Mouse (Mus musculus): ENCODE results near the gene Etfbkmt. TPM values are rescaled to one million over a fixed set of nuclear protein-coding genes. Genes with fewer than 3 reads are reported as not detected.

Gene Etfbkmt
- polyA plus RNA-seq, 1 experiment, result not detected

GRCm38 (mm10) chr6:149101076-149101942 is 38.3 kb upstream of the Etfbkmt start, which contains the start of gene Dennd5b:
Dennd5b (minus strand) TSS chr6:149101680.
- TF ChIP-seq POLR2A (IDR thresholded peaks at IDR 0.05; ENCODE audit: insufficient read depth, low read depth, low read length) (peak; percentile 86), CTCF (IDR thresholded peaks at IDR 0.05; ENCODE audit: insufficient read depth, low read depth, low read length) (no peak)
- under 1% methylated on average over 124 of the region's 124 CpGs for WGBS
- Histone ChIP-seq H3K27ac (ENCODE audit: insufficient read depth, low read depth, low read length) (peak within 1 kb of the TSS; percentile 97), H3K4me1 (ENCODE audit: control insufficient read depth, insufficient read depth, low read length) (no peaks in the 10 kb centered on the region), H3K4me3 (ENCODE audit: insufficient read depth, low read depth, low read length) (peak within 1 kb of the TSS; percentile 69)

- WGBS, result 8% methylated on average over 7 of the region's 7 CpGs
These were observed 37.8 kb upstream of the Etfbkmt start for GRCm38 (mm10) chr6:149101943-149102243.

DNA sequence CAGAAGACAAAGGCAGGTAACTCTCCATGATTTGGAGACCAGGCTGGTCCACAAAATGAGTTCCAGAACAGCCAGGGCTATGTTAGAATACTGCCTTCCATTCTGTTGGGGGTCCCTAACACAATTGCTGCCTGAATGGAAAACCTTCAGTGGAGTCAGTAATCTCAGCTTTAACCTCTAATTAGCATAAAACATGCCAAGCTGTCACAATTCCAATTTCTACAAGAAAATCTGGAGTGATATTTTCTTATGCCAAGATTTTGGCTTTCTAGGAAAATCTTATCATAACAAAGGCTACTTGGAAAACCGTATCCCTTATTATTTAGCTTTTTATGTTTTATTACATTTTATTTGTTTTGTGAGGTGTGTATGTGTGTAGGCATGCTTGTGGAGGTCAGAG is 36.2 kb upstream of the Etfbkmt start:
- H3K4me1 ChIP-seq (ENCODE audit: control insufficient read depth, insufficient read depth, low read length), result no peaks in the 10 kb centered on the region
- no peak for TF ChIP-seq CTCF (IDR thresholded peaks at IDR 0.05; ENCODE audit: insufficient read depth, low read depth, low read length)
- no peak for TF ChIP-seq POLR2A (IDR thresholded peaks at IDR 0.05; ENCODE audit: insufficient read depth, low read depth, low read length)
- WGBS, result 92% methylated on average over 1 of the region's 1 CpGs

More at GRCm38 (mm10) chr6:149101943-149102243, 37.8 kb upstream of the Etfbkmt start:
- Histone ChIP-seq H3K27ac (ENCODE audit: insufficient read depth, low read depth, low read length) (peak overlapping the region; percentile 97), H3K4me3 (ENCODE audit: insufficient read depth, low read depth, low read length) (peak overlapping the region; percentile 69), H3K4me1 (ENCODE audit: control insufficient read depth, insufficient read depth, low read length) (no peaks in the 10 kb centered on the region)
- TF ChIP-seq POLR2A (IDR thresholded peaks at IDR 0.05; ENCODE audit: insufficient read depth, low read depth, low read length), result no peak
- TF ChIP-seq CTCF (IDR thresholded peaks at IDR 0.05; ENCODE audit: insufficient read depth, low read depth, low read length), result no peak

GRCm38 (mm10) chr6:149107615-149108014 is 32.0 kb upstream of the Etfbkmt start:
- TF ChIP-seq POLR2A (IDR thresholded peaks at IDR 0.05; ENCODE audit: insufficient read depth, low read depth, low read length) (no peak), CTCF (IDR thresholded peaks at IDR 0.05; ENCODE audit: insufficient read depth, low read depth, low read length) (no peak)
- H3K27ac ChIP-seq (ENCODE audit: insufficient read depth, low read depth, low read length), result no peak overlapping the region
- H3K4me3 ChIP-seq (ENCODE audit: insufficient read depth, low read depth, low read length), result no peak overlapping the region
- 85% methylated on average over 3 of the region's 3 CpGs for WGBS
- peaks cover 3% of the 10 kb centered on the region; the same call in 1 of the 2 replicates for H3K4me1 ChIP-seq (ENCODE audit: control insufficient read depth, insufficient read depth, low read length)

More for the DNA sequence above, 36.2 kb upstream of the Etfbkmt start:
- Histone ChIP-seq H3K4me3 (ENCODE audit: insufficient read depth, low read depth, low read length) (no peak overlapping the region), H3K27ac (ENCODE audit: insufficient read depth, low read depth, low read length) (no peak overlapping the region)

GRCm38 (mm10) chr6:149108909-149109308 is 30.7 kb upstream of the Etfbkmt start:
- H3K27ac ChIP-seq (ENCODE audit: insufficient read depth, low read depth, low read length), result no peak overlapping the region
- TF ChIP-seq CTCF (IDR thresholded peaks at IDR 0.05; ENCODE audit: insufficient read depth, low read depth, low read length), result no peak
- TF ChIP-seq POLR2A (IDR thresholded peaks at IDR 0.05; ENCODE audit: insufficient read depth, low read depth, low read length), result no peak
- 38% methylated on average over 2 of the region's 2 CpGs for WGBS
- peaks cover 3% of the 10 kb centered on the region; the same call in 1 of the 2 replicates for H3K4me1 ChIP-seq (ENCODE audit: control insufficient read depth, insufficient read depth, low read length)
- H3K4me3 ChIP-seq (ENCODE audit: insufficient read depth, low read depth, low read length), result no peak overlapping the region

- Histone ChIP-seq H3K27ac (ENCODE audit: insufficient read depth, low read depth, low read length) (no peak overlapping the region), H3K4me3 (ENCODE audit: insufficient read depth, low read depth, low read length) (no peak overlapping the region), H3K4me1 (ENCODE audit: control insufficient read depth, insufficient read depth, low read length) (no peaks in the 10 kb centered on the region)
- no peak for TF ChIP-seq CTCF (IDR thresholded peaks at IDR 0.05; ENCODE audit: insufficient read depth, low read depth, low read length)
- no peak for TF ChIP-seq POLR2A (IDR thresholded peaks at IDR 0.05; ENCODE audit: insufficient read depth, low read depth, low read length)
These were observed 22.7 kb upstream of the Etfbkmt start for GRCm38 (mm10) chr6:149116992-149117391.

- TF ChIP-seq CTCF (IDR thresholded peaks at IDR 0.05; ENCODE audit: insufficient read depth, low read depth, low read length), result no peak
- no peak for TF ChIP-seq POLR2A (IDR thresholded peaks at IDR 0.05; ENCODE audit: insufficient read depth, low read depth, low read length)
- Histone ChIP-seq H3K4me3 (ENCODE audit: insufficient read depth, low read depth, low read length) (no peak overlapping the region), H3K27ac (ENCODE audit: insufficient read depth, low read depth, low read length) (no peak overlapping the region), H3K4me1 (ENCODE audit: control insufficient read depth, insufficient read depth, low read length) (no peaks in the 10 kb centered on the region)
- 78% methylated on average over 2 of the region's 2 CpGs for WGBS
These were observed 20.7 kb upstream of the Etfbkmt start for GRCm38 (mm10) chr6:149118935-149119334.

DNA sequence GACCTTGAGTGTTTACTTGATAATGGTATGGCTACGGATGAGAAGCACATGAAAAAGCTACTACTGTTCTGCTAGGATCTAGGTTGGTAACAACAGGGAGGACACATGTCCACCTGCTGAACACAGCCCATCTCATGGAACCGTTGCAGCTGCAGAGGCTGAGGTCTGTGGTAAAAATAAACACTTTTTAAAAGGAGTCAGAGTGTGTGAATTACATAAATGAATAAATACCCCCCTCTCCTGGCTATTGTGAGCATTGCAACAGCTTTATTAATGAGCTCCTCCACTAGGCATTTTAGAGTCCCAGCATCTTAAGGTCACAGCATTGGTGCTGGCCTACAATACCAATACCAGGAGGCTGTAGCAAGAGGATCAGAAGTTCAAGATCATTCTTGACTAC is 19.8 kb upstream of the Etfbkmt start:
- Histone ChIP-seq H3K4me1 (ENCODE audit: control insufficient read depth, insufficient read depth, low read length) (no peaks in the 10 kb centered on the region), H3K27ac (ENCODE audit: insufficient read depth, low read depth, low read length) (no peak overlapping the region), H3K4me3 (ENCODE audit: insufficient read depth, low read depth, low read length) (no peak overlapping the region)
- TF ChIP-seq CTCF (IDR thresholded peaks at IDR 0.05; ENCODE audit: insufficient read depth, low read depth, low read length), result no peak
- no peak for TF ChIP-seq POLR2A (IDR thresholded peaks at IDR 0.05; ENCODE audit: insufficient read depth, low read depth, low read length)
- 21% methylated on average over 2 of the region's 2 CpGs for WGBS

DNA sequence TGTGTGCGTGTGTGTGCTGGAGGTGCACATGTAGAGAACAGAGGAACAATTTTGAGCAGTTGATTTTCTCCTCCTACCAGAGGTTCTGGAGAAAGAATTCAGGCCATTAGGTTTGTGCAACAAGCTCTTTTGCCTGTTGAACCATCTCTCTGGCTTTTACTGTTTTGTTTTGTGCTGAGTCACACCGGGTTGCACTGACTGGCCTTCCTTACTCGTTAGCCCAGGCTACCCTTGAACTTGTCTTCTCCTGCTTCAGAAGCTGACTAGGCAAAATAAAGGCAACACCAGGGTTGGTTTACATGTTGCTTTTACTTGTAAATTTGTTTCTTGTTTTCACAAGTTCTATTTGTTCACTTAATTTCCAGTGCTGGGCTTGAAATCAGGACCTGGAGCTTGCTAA is 16.6 kb upstream of the Etfbkmt start:
- H3K4me1 ChIP-seq (ENCODE audit: control insufficient read depth, insufficient read depth, low read length), result no peaks in the 10 kb centered on the region
- 80% methylated on average over 3 of the region's 3 CpGs for WGBS
- H3K27ac ChIP-seq (ENCODE audit: insufficient read depth, low read depth, low read length), result no peak overlapping the region
- H3K4me3 ChIP-seq (ENCODE audit: insufficient read depth, low read depth, low read length), result no peak overlapping the region
- TF ChIP-seq POLR2A (IDR thresholded peaks at IDR 0.05; ENCODE audit: insufficient read depth, low read depth, low read length), result no peak
- TF ChIP-seq CTCF (IDR thresholded peaks at IDR 0.05; ENCODE audit: insufficient read depth, low read depth, low read length), result no peak

Data from olfactory bulb, adult 2 months (tissue).